Mouse (Mus musculus) monocyte, adult 5-6 weeks (primary cell): Measurements from ENCODE around the gene Atp11a. TPM values are rescaled to one million over a fixed set of nuclear protein-coding genes. Genes with fewer than 3 reads are reported as not detected.

Experiments used
- ATAC-seq: fragments of 153-309, 156-312 bp; replicated peaks from 2 replicates; pipeline ENCODE4 v1.8.0; 2017; ENCODE audit warnings: mild to moderate bottlenecking; ENCODE audit not compliant: low TSS enrichment, insufficient number of reproducible peaks, severe bottlenecking, poor library complexity, low FRiP score
- total RNA-seq: library from RNA; stranded (forward); fragments of 200-1000, 200-491, 200-594 nt; gene quantifications from 3 replicates; pipeline ENCODE4 v1.2.3, GENCODE M21; 2017

Atp11a gene
- total RNA-seq, 1 experiment from 2014 or later = 18.2 TPM

- ATAC-seq = no peak
These were observed 10.4 kb downstream of the Atp11a start for GRCm38 (mm10) chr8:12767176-12767575.

GRCm38 (mm10) chr8:12768747-12769146, 11.9 kb downstream of the Atp11a start:
- ATAC-seq = no peak

- ATAC-seq = no peak
These were observed 12.5 kb downstream of the Atp11a start for GRCm38 (mm10) chr8:12769296-12769695.

- ATAC-seq = no peak
These were observed 15.5 kb downstream of the Atp11a start for GRCm38 (mm10) chr8:12772319-12772718.

GRCm38 (mm10) chr8:12773914-12774313, 17.1 kb downstream of the Atp11a start:
- no peak for ATAC-seq

GRCm38 (mm10) chr8:12774872-12775298, 18.1 kb downstream of the Atp11a start:
- no peak for ATAC-seq

GRCm38 (mm10) chr8:12775302-12775975, 18.6 kb downstream of the Atp11a start:
- no peak for ATAC-seq

- no peak for ATAC-seq
These were observed 19.4 kb downstream of the Atp11a start for GRCm38 (mm10) chr8:12776166-12776565.

GRCm38 (mm10) chr8:12777171-12777570, 20.4 kb downstream of the Atp11a start:
- ATAC-seq = no peak

GRCm38 (mm10) chr8:12779541-12779940, 22.7 kb downstream of the Atp11a start:
- no peak for ATAC-seq

GRCm38 (mm10) chr8:12785508-12785907, 28.7 kb downstream of the Atp11a start:
- no peak for ATAC-seq

- ATAC-seq = no peak
These were observed 29.6 kb downstream of the Atp11a start for GRCm38 (mm10) chr8:12786261-12786957.

GRCm38 (mm10) chr8:12786958-12787301, 30.1 kb downstream of the Atp11a start:
- ATAC-seq = no peak

GRCm38 (mm10) chr8:12787427-12787826, 30.6 kb downstream of the Atp11a start:
- no peak for ATAC-seq

- ATAC-seq = no peak
These were observed 31.9 kb downstream of the Atp11a start for GRCm38 (mm10) chr8:12788695-12789094.

- ATAC-seq = no peak
These were observed 38.3 kb downstream of the Atp11a start for GRCm38 (mm10) chr8:12795011-12795671.

GRCm38 (mm10) chr8:12799099-12799498, 42.3 kb downstream of the Atp11a start:
- ATAC-seq = no peak

GRCm38 (mm10) chr8:12799832-12800231, 43.0 kb downstream of the Atp11a start:
- ATAC-seq = no peak

- no peak for ATAC-seq
These were observed 43.4 kb downstream of the Atp11a start for GRCm38 (mm10) chr8:12800246-12800645.

GRCm38 (mm10) chr8:12801586-12801985, 44.8 kb downstream of the Atp11a start:
- ATAC-seq = no peak
